Mouse (Mus musculus): ENCODE data around the gene Nxpe5. TPM values are rescaled to one million over a fixed set of nuclear protein-coding genes. Genes with fewer than 3 reads are reported as not detected.
A peak's percentile ranks its signal among the peaks of the same experiment; 100 is the strongest.

The Nxpe5 gene
- polyA plus RNA-seq, 1 experiment from 2014 or later: not detected

- no peaks in the 10 kb centered on the region for H3K27me3 ChIP-seq (replicated peaks; ENCODE audit: control insufficient read depth, insufficient read depth, low read length)
- peaks cover 45% of the 10 kb centered on the region for H3K36me3 ChIP-seq (ENCODE audit: control insufficient read depth, insufficient read depth, low read length)
- peak within 1 kb of the TSS; percentile 78 for H3K9ac ChIP-seq (ENCODE audit: low read length)
- H3K4me1 ChIP-seq (replicated peaks; ENCODE audit: control insufficient read depth, insufficient read depth, low read length): peaks cover 15% of the 10 kb centered on the region
- H3K4me3 ChIP-seq (ENCODE audit: low read depth, low read length): peak within 1 kb of the TSS; percentile 73
- peak; percentile 88 for ATAC-seq (replicated peaks; ENCODE audit: low FRiP score, low TSS enrichment, low read depth)
- H3K9me3 ChIP-seq (ENCODE audit: control insufficient read depth, low read length): no peaks in the 10 kb centered on the region
- peak within 1 kb of the TSS; percentile 73 for H3K27ac ChIP-seq (ENCODE audit: low read depth)
- peak; percentile 91 for DNase-seq (ENCODE audit: low spot score)
- H3K4me2 ChIP-seq (ENCODE audit: low read length): peak within 1 kb of the TSS; percentile 89
- WGBS: under 1% methylated on average over 69 of the region's 71 CpGs
These were observed 37.8 kb downstream of the Nxpe5 start, which contains the start of gene BC037034 for GRCm38 (mm10) chr5:138263260-138264206. Gene BC037034, minus strand, starts transcription at chr5:138264033.

- 10% methylated on average over 6 of the region's 6 CpGs for WGBS
- ATAC-seq (replicated peaks; ENCODE audit: low FRiP score, low TSS enrichment, low read depth) (no peak), DNase-seq (ENCODE audit: low spot score) (peak; percentile 64)
- peak overlapping the region; percentile 89 for H3K4me2 ChIP-seq (ENCODE audit: low read length)
- H3K27ac ChIP-seq (ENCODE audit: low read depth): peak overlapping the region; percentile 73; the same call in 1 of the 2 replicates
- peaks cover 15% of the 10 kb centered on the region for H3K4me1 ChIP-seq (replicated peaks; ENCODE audit: control insufficient read depth, insufficient read depth, low read length)
- peak overlapping the region; percentile 73 for H3K4me3 ChIP-seq (ENCODE audit: low read depth, low read length)
- H3K9me3 ChIP-seq (ENCODE audit: control insufficient read depth, low read length): no peaks in the 10 kb centered on the region
- H3K27me3 ChIP-seq (replicated peaks; ENCODE audit: control insufficient read depth, insufficient read depth, low read length): no peaks in the 10 kb centered on the region
- peaks cover 38% of the 10 kb centered on the region for H3K36me3 ChIP-seq (ENCODE audit: control insufficient read depth, insufficient read depth, low read length)
- peak overlapping the region; percentile 78 for H3K9ac ChIP-seq (ENCODE audit: low read length)
These were observed 38.5 kb downstream of the Nxpe5 start for GRCm38 (mm10) chr5:138264207-138264578.

GRCm38 (mm10) chr5:138265712-138266111, 40.0 kb downstream of the Nxpe5 start:
- Histone ChIP-seq H3K4me2 (ENCODE audit: low read length) (no peak overlapping the region), H3K9me3 (ENCODE audit: control insufficient read depth, low read length) (no peaks in the 10 kb centered on the region), H3K36me3 (ENCODE audit: control insufficient read depth, insufficient read depth, low read length) (peaks cover 23% of the 10 kb centered on the region), H3K27me3 (replicated peaks; ENCODE audit: control insufficient read depth, insufficient read depth, low read length) (no peaks in the 10 kb centered on the region), H3K4me3 (ENCODE audit: low read depth, low read length) (no peak overlapping the region), H3K27ac (ENCODE audit: low read depth) (no peak overlapping the region), H3K4me1 (replicated peaks; ENCODE audit: control insufficient read depth, insufficient read depth, low read length) (peaks cover 15% of the 10 kb centered on the region), H3K9ac (ENCODE audit: low read length) (no peak overlapping the region)
- 92% methylated on average over 4 of the region's 4 CpGs for WGBS
- DNase-seq (ENCODE audit: low spot score) (no peak), ATAC-seq (replicated peaks; ENCODE audit: low FRiP score, low TSS enrichment, low read depth) (no peak)

GRCm38 (mm10) chr5:138267114-138267513, 41.4 kb downstream of the Nxpe5 start:
- H3K4me1 ChIP-seq (replicated peaks; ENCODE audit: control insufficient read depth, insufficient read depth, low read length): peaks cover 22% of the 10 kb centered on the region
- H3K9me3 ChIP-seq (ENCODE audit: control insufficient read depth, low read length): no peaks in the 10 kb centered on the region
- H3K4me2 ChIP-seq (ENCODE audit: low read length): no peak overlapping the region
- WGBS: 85% methylated on average over 3 of the region's 3 CpGs
- no peak overlapping the region for H3K4me3 ChIP-seq (ENCODE audit: low read depth, low read length)
- no peak overlapping the region for H3K9ac ChIP-seq (ENCODE audit: low read length)
- H3K36me3 ChIP-seq (ENCODE audit: control insufficient read depth, insufficient read depth, low read length): peaks cover 10% of the 10 kb centered on the region; the same call in 1 of the 2 replicates
- ATAC-seq (replicated peaks; ENCODE audit: low FRiP score, low TSS enrichment, low read depth): no peak
- H3K27ac ChIP-seq (ENCODE audit: low read depth): no peak overlapping the region
- DNase-seq (ENCODE audit: low spot score): no peak
- H3K27me3 ChIP-seq (replicated peaks; ENCODE audit: control insufficient read depth, insufficient read depth, low read length): no peaks in the 10 kb centered on the region

- Histone ChIP-seq H3K9me3 (ENCODE audit: control insufficient read depth, low read length) (no peaks in the 10 kb centered on the region), H3K9ac (ENCODE audit: low read length) (no peak overlapping the region), H3K27ac (ENCODE audit: low read depth) (no peak overlapping the region), H3K4me2 (ENCODE audit: low read length) (no peak overlapping the region), H3K27me3 (replicated peaks; ENCODE audit: control insufficient read depth, insufficient read depth, low read length) (no peaks in the 10 kb centered on the region), H3K4me1 (replicated peaks; ENCODE audit: control insufficient read depth, insufficient read depth, low read length) (peaks cover 16% of the 10 kb centered on the region; the same call in 1 of the 2 replicates), H3K4me3 (ENCODE audit: low read depth, low read length) (no peak overlapping the region), H3K36me3 (ENCODE audit: control insufficient read depth, insufficient read depth, low read length) (peaks cover 8% of the 10 kb centered on the region; the same call in 1 of the 2 replicates)
- DNase-seq (ENCODE audit: low spot score) (no peak), ATAC-seq (replicated peaks; ENCODE audit: low FRiP score, low TSS enrichment, low read depth) (no peak)
- WGBS: 71% methylated on average over 4 of the region's 4 CpGs
These were observed 43.3 kb downstream of the Nxpe5 start for GRCm38 (mm10) chr5:138268980-138269379.

- WGBS: 50% methylated on average over 3 of the region's 3 CpGs
- Histone ChIP-seq H3K4me1 (replicated peaks; ENCODE audit: control insufficient read depth, insufficient read depth, low read length) (peaks cover 23% of the 10 kb centered on the region), H3K36me3 (ENCODE audit: control insufficient read depth, insufficient read depth, low read length) (peaks cover 2% of the 10 kb centered on the region; the same call in 1 of the 2 replicates), H3K9ac (ENCODE audit: low read length) (no peak overlapping the region), H3K4me3 (ENCODE audit: low read depth, low read length) (no peak overlapping the region), H3K27ac (ENCODE audit: low read depth) (no peak overlapping the region), H3K9me3 (ENCODE audit: control insufficient read depth, low read length) (no peaks in the 10 kb centered on the region), H3K27me3 (replicated peaks; ENCODE audit: control insufficient read depth, insufficient read depth, low read length) (no peaks in the 10 kb centered on the region), H3K4me2 (ENCODE audit: low read length) (no peak overlapping the region)
- DNase-seq (ENCODE audit: low spot score) (no peak), ATAC-seq (replicated peaks; ENCODE audit: low FRiP score, low TSS enrichment, low read depth) (no peak)
These were observed 45.5 kb downstream of the Nxpe5 start for GRCm38 (mm10) chr5:138271232-138271631.

GRCm38 (mm10) chr5:138272409-138272923, 46.8 kb downstream of the Nxpe5 start, which contains the start of gene Gal3st4:
Gene Gal3st4, minus strand, starts transcription at chr5:138272840.
- Histone ChIP-seq H3K27ac (ENCODE audit: low read depth) (peak within 1 kb of the TSS; percentile 11; the same call in 1 of the 2 replicates), H3K36me3 (ENCODE audit: control insufficient read depth, insufficient read depth, low read length) (peaks cover 11% of the 10 kb centered on the region), H3K9me3 (ENCODE audit: control insufficient read depth, low read length) (no peaks in the 10 kb centered on the region), H3K4me2 (ENCODE audit: low read length) (peak within 1 kb of the TSS; percentile 45), H3K27me3 (replicated peaks; ENCODE audit: control insufficient read depth, insufficient read depth, low read length) (no peaks in the 10 kb centered on the region), H3K4me1 (replicated peaks; ENCODE audit: control insufficient read depth, insufficient read depth, low read length) (peaks cover 27% of the 10 kb centered on the region), H3K4me3 (ENCODE audit: low read depth, low read length) (peak within 1 kb of the TSS; percentile 7; the same call in 1 of the 2 replicates), H3K9ac (ENCODE audit: low read length) (peak within 1 kb of the TSS; percentile 42)
- DNase-seq (ENCODE audit: low spot score) (peak; percentile 64), ATAC-seq (replicated peaks; ENCODE audit: low FRiP score, low TSS enrichment, low read depth) (no peak)
- WGBS: 4% methylated on average over 12 of the region's 12 CpGs

GRCm38 (mm10) chr5:138274186-138274585, 48.5 kb downstream of the Nxpe5 start:
- no peak overlapping the region for H3K4me2 ChIP-seq (ENCODE audit: low read length)
- H3K9me3 ChIP-seq (ENCODE audit: control insufficient read depth, low read length): no peaks in the 10 kb centered on the region
- H3K36me3 ChIP-seq (ENCODE audit: control insufficient read depth, insufficient read depth, low read length): peaks cover 12% of the 10 kb centered on the region
- ATAC-seq (replicated peaks; ENCODE audit: low FRiP score, low TSS enrichment, low read depth): no peak
- H3K27me3 ChIP-seq (replicated peaks; ENCODE audit: control insufficient read depth, insufficient read depth, low read length): no peaks in the 10 kb centered on the region
- DNase-seq (ENCODE audit: low spot score): peak; percentile 45
- peaks cover 37% of the 10 kb centered on the region for H3K4me1 ChIP-seq (replicated peaks; ENCODE audit: control insufficient read depth, insufficient read depth, low read length)
- WGBS: 75% methylated on average over 8 of the region's 8 CpGs
- H3K9ac ChIP-seq (ENCODE audit: low read length): no peak overlapping the region
- H3K4me3 ChIP-seq (ENCODE audit: low read depth, low read length): no peak overlapping the region
- H3K27ac ChIP-seq (ENCODE audit: low read depth): no peak overlapping the region

Measured in intestine, embryonic 14.5 days (tissue).